Mouse (Mus musculus): Measurements from ENCODE around the gene Znrf3. TPM values are rescaled to one million over a fixed set of nuclear protein-coding genes. Genes with fewer than 3 reads are reported as not detected.

The Znrf3 gene
- total RNA-seq (2023) = 73.2 TPM

GRCm38 (mm10) chr11:5444599-5445451 lies at the start of gene Znrf3:
Gene Znrf3 (minus strand): TSS chr11:5444847.

GRCm38 (mm10) chr11:5261508-5262392 lies 182.9 kb downstream of the Znrf3 start, which contains the start of gene Kremen1:
Gene Kremen1 (minus strand): TSS chr11:5261558.

Other genes starting within 250 kb of the Znrf3 start
- gene Kremen1, start 183.3 kb downstream of the Znrf3 start, total RNA-seq (2023) = 51.6 TPM
- 342 TPM for gene Xbp1, start 75.8 kb upstream of the Znrf3 start, total RNA-seq (2023)
- 108 TPM for gene Ccdc117, start 97.3 kb upstream of the Znrf3 start, total RNA-seq (2023)
- not detected for gene Ankrd36, start 124.8 kb upstream of the Znrf3 start, total RNA-seq (2023)